Mouse (Mus musculus) kidney, postnatal 36 days (tissue): ENCODE results near the gene Gemin6.
"Not testable (repeated sequence)": the region's sequence is repeated elsewhere in the genome, so short reads cannot be mapped to it uniquely, and the experiment has no call there.

ENCODE experiments used
- DNase-seq, 2 experiments: peaks; one replicate each; pipeline ENCODE4 v3.0.0; 2021 to 2022; ENCODE audit warnings: mixed read lengths in 2 of 2

Gemin6 gene

GRCm38 (mm10) chr17:80235477-80235876 is 11.2 kb downstream of the Gemin6 start:
- DNase-seq, result no peak

DNA sequence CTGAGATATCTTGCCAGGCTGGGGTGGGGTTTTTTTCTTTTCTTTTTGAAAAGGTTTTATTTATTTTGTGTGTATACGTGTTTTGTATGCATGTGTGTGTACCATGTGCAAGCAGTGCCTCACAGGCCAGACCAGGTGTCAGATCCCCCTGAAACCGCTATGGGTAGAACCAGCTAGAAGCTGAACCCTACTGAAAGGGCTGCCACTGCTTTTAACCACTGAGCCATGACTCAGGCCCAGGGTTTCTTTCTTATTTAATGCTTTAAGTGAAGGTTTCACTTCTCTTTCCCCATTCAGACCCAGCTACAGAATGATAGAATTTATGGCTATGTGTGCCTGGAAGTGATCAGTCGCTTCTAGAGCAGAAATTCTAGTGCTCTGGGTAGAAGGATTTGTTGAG is 12.6 kb downstream of the Gemin6 start:
- no peak for DNase-seq

DNA sequence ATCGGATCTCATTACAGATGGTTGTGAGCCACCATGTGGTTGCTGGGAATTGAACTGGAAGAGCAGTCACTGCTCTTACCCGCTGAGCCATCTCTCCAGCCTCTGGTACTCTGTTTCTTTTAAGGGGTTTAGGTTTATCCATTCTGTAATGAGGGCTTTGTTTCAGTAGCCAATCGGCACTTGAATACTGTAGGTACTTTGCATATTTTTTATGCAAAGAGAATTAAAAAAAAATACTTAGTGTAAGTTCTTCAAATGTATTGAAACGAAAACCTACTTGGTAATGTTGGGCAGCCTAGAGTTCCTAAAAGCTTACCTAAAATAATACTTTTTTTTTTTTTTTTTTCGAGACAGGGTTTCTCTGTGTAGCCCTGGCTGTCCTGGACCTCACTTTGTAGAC is 13.2 kb downstream of the Gemin6 start:
- no peak for DNase-seq

- no peak for DNase-seq
These were observed 17.4 kb downstream of the Gemin6 start for GRCm38 (mm10) chr17:80241594-80241993.

DNA sequence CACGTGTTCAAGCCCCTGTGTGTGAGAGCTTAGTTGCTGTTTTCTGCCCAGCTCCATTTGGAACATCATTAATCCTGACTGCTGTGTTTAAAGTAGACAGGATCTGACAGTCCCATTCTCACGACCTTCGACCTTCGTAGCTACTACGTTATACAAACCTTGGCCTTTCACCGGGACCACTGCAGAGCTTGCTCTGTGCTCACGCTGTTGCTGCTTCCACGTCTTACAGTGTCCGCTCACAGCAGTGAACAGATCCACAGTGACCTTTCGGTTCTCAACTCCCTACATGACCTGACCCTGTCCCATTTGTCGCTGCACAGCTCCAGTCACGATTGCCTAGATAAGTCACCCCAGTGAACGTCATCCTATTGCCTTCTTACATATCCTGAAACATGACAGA is 18.9 kb downstream of the Gemin6 start:
- no peak for DNase-seq

DNA sequence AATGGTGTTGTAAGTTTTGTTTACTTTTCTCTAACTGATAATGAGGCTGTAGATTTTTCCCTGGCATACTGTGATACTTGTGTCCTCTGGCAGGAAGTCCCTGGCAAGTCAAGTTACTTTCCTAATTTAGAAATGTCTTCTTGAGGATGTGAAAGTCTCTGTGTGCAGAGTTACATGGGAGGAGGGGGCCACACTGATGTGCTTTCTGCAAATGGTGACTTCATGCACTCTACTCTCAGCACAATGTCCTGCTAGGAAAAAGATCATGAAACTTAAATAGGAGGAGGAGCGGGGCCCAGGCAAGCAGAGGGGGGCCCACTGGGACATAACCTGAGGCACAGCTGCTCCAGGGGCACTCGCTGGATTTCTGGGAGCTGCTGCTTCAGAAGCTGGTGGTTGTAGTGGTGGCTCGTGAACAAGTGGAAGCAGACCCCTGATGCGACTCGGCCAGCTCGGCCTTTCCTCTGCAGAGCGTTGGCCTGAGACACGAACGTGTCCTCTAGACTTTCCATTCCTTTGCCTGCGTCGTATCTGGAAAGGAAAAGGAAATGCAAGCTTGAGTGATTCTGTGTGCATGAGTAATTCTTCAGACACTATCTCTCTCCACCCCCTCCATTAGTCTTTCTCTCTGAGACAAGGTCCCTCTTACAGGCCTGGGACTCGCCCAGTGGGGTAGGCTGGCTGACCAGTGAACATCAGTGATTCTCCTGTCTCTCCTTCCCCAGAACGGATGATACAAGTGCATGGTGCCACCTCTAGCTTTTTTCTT is 28.7 kb downstream of the Gemin6 start:
- peak in 1 of 2 experiments; percentile 1 for DNase-seq

GRCm38 (mm10) chr17:80254421-80254820 is 30.2 kb downstream of the Gemin6 start:
- DNase-seq, result no peak

GRCm38 (mm10) chr17:80255208-80255607 is 31.0 kb downstream of the Gemin6 start:
- DNase-seq, result peak; percentile 26 to 35

DNA sequence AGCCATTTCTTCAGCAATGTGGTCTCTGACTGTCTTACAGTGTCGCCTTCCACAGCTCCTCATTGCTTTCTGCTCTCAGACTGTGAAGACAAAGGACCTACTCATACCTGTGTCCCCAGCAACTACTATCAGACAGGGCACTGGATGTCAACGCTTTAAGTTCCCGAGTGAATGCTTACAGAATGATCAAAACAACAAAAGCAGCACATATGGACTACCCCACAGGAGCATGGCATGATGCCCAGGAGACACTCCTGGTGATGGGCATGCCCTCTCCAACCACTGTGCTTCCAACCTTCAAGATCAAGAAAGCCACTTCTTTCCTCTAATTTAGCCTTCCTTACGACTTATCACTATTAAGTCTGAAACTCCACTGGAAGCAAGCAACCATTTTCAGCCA is 42.8 kb downstream of the Gemin6 start:
- no peak for DNase-seq

DNA sequence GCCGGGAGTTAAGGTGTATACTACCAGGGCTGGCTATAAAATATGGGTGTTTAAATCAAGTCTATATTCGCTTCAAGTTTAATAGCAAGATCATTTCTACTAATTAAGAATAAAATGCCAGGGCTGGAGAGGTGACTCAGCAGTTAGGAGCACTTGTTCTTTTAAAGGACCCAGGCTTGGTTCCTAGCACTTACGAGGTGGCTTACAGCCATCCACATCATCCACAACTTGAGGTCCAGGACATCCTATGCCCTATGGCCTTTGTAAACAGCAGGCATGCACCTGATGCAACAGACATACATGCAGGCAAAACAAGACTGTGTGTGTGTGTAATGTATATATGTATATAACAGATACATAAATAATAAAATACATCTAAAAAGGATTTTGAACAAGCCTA is 43.9 kb downstream of the Gemin6 start:
- no peak for DNase-seq

GRCm38 (mm10) chr17:80270622-80271021 is 46.4 kb downstream of the Gemin6 start:
- DNase-seq, result not testable (repeated sequence)
